Mouse (Mus musculus) liver, embryonic 16.5 days (tissue): Measurements from ENCODE around the gene Gabrr2. TPM values are rescaled to one million over a fixed set of nuclear protein-coding genes. Genes with fewer than 3 reads are reported as not detected.
"Not testable (repeated sequence)": the region's sequence is repeated elsewhere in the genome, so short reads cannot be mapped to it uniquely, and the experiment has no call there.

Source experiments
- ATAC-seq: fragments of 200-750 bp; cut with Nextera tagmentation; 2 replicates; pipeline ENCODE4 v1.8.0; 2017; ENCODE audit warnings: low read depth, mild to moderate bottlenecking, moderate number of reproducible peaks, moderate library complexity
- H3K27ac ChIP-seq: fragments of 300-500 bp; sonication (generic); 2 replicates; pipeline ENCODE4 v1.5.1; 2014; ENCODE audit warnings: mild to moderate bottlenecking, low read length
- H3K27me3 ChIP-seq: fragments of 300-500 bp; sonication (generic); 2 replicates; pipeline ENCODE4 v1.6.1; 2014; ENCODE audit warnings: low read depth, low read length, mixed read lengths; ENCODE audit not compliant: control insufficient read depth, insufficient read depth
- H3K36me3 ChIP-seq: fragments of 300-500 bp; sonication (generic); 2 replicates; pipeline ENCODE4 v1.6.1; 2014; ENCODE audit warnings: mild to moderate bottlenecking; ENCODE audit not compliant: control insufficient read depth, insufficient read depth
- H3K4me1 ChIP-seq: fragments of 300-500 bp; sonication (generic); 2 replicates; pipeline ENCODE4 v1.6.1; 2014; ENCODE audit warnings: low read depth, low read length, mixed read lengths; ENCODE audit not compliant: control insufficient read depth
- H3K4me2 ChIP-seq: fragments of 300-500 bp; sonication (generic); 2 replicates; pipeline ENCODE4 v1.6.1; 2014; ENCODE audit warnings: low read depth, low read length, mixed read lengths
- H3K4me3 ChIP-seq: fragments of 300-500 bp; sonication (generic); 2 replicates; pipeline ENCODE4 v1.5.1; 2014; ENCODE audit warnings: low read depth, mild to moderate bottlenecking, low read length
- H3K9ac ChIP-seq: fragments of 300-500 bp; sonication (generic); 2 replicates; pipeline ENCODE4 v1.6.1; 2014; ENCODE audit warnings: low read depth, low read length
- H3K9me3 ChIP-seq: fragments of 300-500 bp; sonication (generic); replicated peaks from 2 replicates; pipeline ENCODE4 v1.6.1; 2016; ENCODE audit warnings: low read length; ENCODE audit not compliant: control insufficient read depth
- WGBS: fragments of 180-500 bp; shearing (Covaris S2); extraction: QIAGEN DNeasy Blood & Tissue Kit; methylation state at CpG from one replicate; pipeline ENCODE4 v1.1.7; 2014; ENCODE audit not compliant: insufficient replicate concordance; 5-methylcytosine and 5-hydroxymethylcytosine counted together
- polyA plus RNA-seq: library from polyadenylated mRNA; unstranded; fragments of >200 nt; fragmentation: Nextera tagmentation; extraction: Ambion mirVana; gene quantifications from 2 replicates; pipeline ENCODE4 v1.2.1, GENCODE M21; 2015

Gene Gabrr2
- polyA plus RNA-seq, 1 experiment from 2014 or later, result not detected

DNA sequence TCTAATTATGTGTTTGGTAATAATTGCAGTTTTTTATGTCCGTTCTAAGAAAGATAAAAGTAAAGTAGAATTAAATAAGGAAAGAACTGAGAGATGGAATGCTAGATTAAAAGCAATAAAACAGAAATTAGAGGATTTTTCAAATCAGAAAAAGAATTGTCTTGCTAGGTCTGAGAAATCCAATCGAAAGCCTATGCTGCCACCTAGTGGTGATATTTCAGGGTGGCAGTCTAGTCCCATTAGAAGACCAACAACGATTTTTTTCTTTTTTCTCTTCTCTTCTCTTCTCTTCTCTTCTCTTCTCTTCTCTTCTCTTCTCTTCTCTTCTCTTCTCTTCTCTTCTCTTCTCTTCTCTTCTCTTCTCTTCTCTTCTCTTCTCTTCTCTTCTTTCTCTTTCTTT, 56.3 kb downstream of the Gabrr2 start:
- H3K36me3 ChIP-seq, H3K4me1 ChIP-seq, ATAC-seq, H3K9me3 ChIP-seq, H3K4me2 ChIP-seq, H3K27me3 ChIP-seq, H3K9ac ChIP-seq, H3K4me3 ChIP-seq, H3K27ac ChIP-seq: not testable (repeated sequence)
- WGBS, result 5% methylated on average over 3 of the region's 3 CpGs

DNA sequence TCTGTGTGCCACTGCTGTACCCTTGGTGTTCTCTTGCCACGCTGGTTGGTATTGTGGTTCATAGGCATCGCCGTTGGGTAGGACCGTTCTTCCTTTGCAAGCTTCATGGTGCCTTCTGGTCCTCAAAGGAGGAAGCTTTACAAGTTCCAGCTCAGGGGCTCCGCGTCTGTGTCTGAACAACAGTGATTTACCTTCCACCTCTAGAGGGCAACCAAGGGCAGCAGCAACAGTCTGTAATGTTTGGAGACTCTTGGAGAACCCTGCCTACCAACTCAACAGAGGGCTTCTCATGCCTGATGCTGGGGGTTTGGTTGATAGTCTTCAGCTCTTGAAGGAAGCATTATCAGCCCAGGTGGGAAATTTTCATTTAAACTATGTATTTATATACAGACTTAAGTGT, 61.7 kb downstream of the Gabrr2 start:
- no peak for ATAC-seq
- Histone ChIP-seq H3K9me3 (no peaks in the 10 kb centered on the region), H3K4me1 (no peaks in the 10 kb centered on the region), H3K4me3 (no peak overlapping the region), H3K4me2 (no peak overlapping the region), H3K9ac (no peak overlapping the region), H3K27me3 (no peaks in the 10 kb centered on the region), H3K36me3 (no peaks in the 10 kb centered on the region), H3K27ac (no peak overlapping the region)
- 54% methylated on average over 6 of the region's 6 CpGs for WGBS

- no peak overlapping the region for H3K4me3 ChIP-seq
- H3K4me2 ChIP-seq, result no peak overlapping the region
- H3K36me3 ChIP-seq, result no peaks in the 10 kb centered on the region
- no peaks in the 10 kb centered on the region for H3K27me3 ChIP-seq
- H3K9ac ChIP-seq, result no peak overlapping the region
- no peak for ATAC-seq
- 60% methylated on average over 10 of the region's 10 CpGs for WGBS
- no peaks in the 10 kb centered on the region for H3K4me1 ChIP-seq
- H3K27ac ChIP-seq, result no peak overlapping the region
- no peaks in the 10 kb centered on the region for H3K9me3 ChIP-seq
Measured at GRCm38 (mm10) chr4:33125409-33126084, 62.7 kb downstream of the Gabrr2 start.

DNA sequence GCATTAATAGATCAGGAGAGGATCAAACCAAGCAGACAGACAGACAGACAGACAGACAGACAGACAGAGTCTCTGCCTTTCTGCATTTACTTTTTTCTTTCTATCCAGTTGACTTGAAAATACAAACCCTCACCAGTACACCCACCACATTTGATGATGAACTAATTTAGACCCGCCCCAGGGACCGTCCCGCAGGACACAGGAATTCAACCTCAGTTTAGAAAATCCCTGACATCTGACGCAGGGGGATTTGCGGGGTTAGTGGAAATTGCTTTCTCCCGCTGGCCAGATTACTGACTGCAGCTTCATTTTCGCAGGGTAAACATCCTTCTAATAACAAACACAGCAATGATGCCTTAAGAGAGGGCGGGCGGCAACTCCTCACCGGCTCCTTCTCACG, 69.4 kb downstream of the Gabrr2 start, which contains the start of gene Gabrr1:
Gabrr1 (plus strand) TSS at position 301 of the 400 bp plus-strand sequence.
- Histone ChIP-seq H3K4me3 (no peak within 1 kb of the TSS), H3K9ac (no peak within 1 kb of the TSS), H3K27me3 (no peaks in the 10 kb centered on the region), H3K27ac (no peak within 1 kb of the TSS), H3K36me3 (no peaks in the 10 kb centered on the region), H3K9me3 (no peaks in the 10 kb centered on the region), H3K4me2 (no peak within 1 kb of the TSS), H3K4me1 (no peaks in the 10 kb centered on the region)
- WGBS, result 64% methylated on average over 11 of the region's 11 CpGs
- ATAC-seq, result no peak

Other genes starting within 250 kb of the Gabrr2 start
- 0.55 and 0.60 TPM in 2 replicates for gene Ankrd6, start 112.2 kb upstream of the Gabrr2 start, polyA plus RNA-seq
- gene Rragd, start 80.0 kb upstream of the Gabrr2 start, polyA plus RNA-seq, result 1.1 and 1.4 TPM in 2 replicates
- gene Ube2j1, start 31.6 kb upstream of the Gabrr2 start, polyA plus RNA-seq, result 25.6 and 28.6 TPM in 2 replicates
- gene Gabrr1, start 69.5 kb downstream of the Gabrr2 start, polyA plus RNA-seq, result not detected in 2 replicates
- 0.06 and 0.13 TPM in 2 replicates for gene Pm20d2, start 126.7 kb downstream of the Gabrr2 start, polyA plus RNA-seq
- gene Srsf12, start 146.0 kb downstream of the Gabrr2 start, polyA plus RNA-seq, result 0.07 and 0.08 TPM in 2 replicates
- gene Pnrc1, start 227.2 kb downstream of the Gabrr2 start, polyA plus RNA-seq, result 39.9 and 53.2 TPM in 2 replicates
- gene Rngtt, start 247.3 kb downstream of the Gabrr2 start, polyA plus RNA-seq, result 13.3 and 14.0 TPM in 2 replicates